Mouse (Mus musculus) liver, embryonic 11.5 days (tissue): ENCODE measurements around the gene Tmem208. TPM values are rescaled to one million over a fixed set of nuclear protein-coding genes. Genes with fewer than 3 reads are reported as not detected.
A peak's percentile ranks its signal among the peaks of the same experiment; 100 is the strongest.

Source experiments
- ATAC-seq: fragments of 200-750 bp; cut with Nextera tagmentation; replicated peaks from 2 replicates; pipeline ENCODE4 v1.8.0; 2017; ENCODE audit warnings: moderate number of reproducible peaks, mild to moderate bottlenecking, moderate TSS enrichment, moderate library complexity; ENCODE audit not compliant: low FRiP score
- DNase-seq: peaks from one replicate; pipeline ENCODE4 v3.0.0-alpha.2; 2017; ENCODE audit warnings: low spot score
- H3K27ac ChIP-seq: fragments of 300-500 bp; sonication (generic); 2 replicates; pipeline ENCODE4 v1.5.1; 2014; ENCODE audit warnings: mild to moderate bottlenecking, low read depth, low read length, control low read depth
- H3K27me3 ChIP-seq: fragments of 300-500 bp; sonication (generic); replicated peaks from 2 replicates; pipeline ENCODE4 v1.6.1; 2014; ENCODE audit warnings: low read length, mixed read lengths; ENCODE audit not compliant: control insufficient read depth, insufficient read depth
- H3K36me3 ChIP-seq: fragments of 300-500 bp; sonication (generic); 2 replicates; pipeline ENCODE4 v1.6.1; 2014; ENCODE audit warnings: mild to moderate bottlenecking, low read length, moderate library complexity, mixed read lengths; ENCODE audit not compliant: control insufficient read depth, insufficient read depth
- H3K4me1 ChIP-seq: fragments of 300-500 bp; sonication (generic); replicated peaks from 2 replicates; pipeline ENCODE4 v1.6.1; 2014; ENCODE audit warnings: low read length, mixed read lengths; ENCODE audit not compliant: control insufficient read depth, insufficient read depth
- H3K4me2 ChIP-seq: fragments of 300-500 bp; sonication (generic); 2 replicates; pipeline ENCODE4 v1.6.1; 2014; ENCODE audit warnings: mild to moderate bottlenecking, control low read depth, moderate library complexity
- H3K4me3 ChIP-seq: fragments of 300-500 bp; sonication (generic); 2 replicates; pipeline ENCODE4 v1.5.1; 2014; ENCODE audit warnings: low read depth, low read length, control low read depth
- H3K9ac ChIP-seq: fragments of 300-500 bp; sonication (generic); 2 replicates; pipeline ENCODE4 v1.6.1; 2014; ENCODE audit warnings: low read depth, low read length, control low read depth
- H3K9me3 ChIP-seq: fragments of 300-500 bp; sonication (generic); 2 replicates; pipeline ENCODE4 v1.6.1; 2016; ENCODE audit warnings: low read length, inconsistent platforms, mixed read lengths; ENCODE audit not compliant: control insufficient read depth
- WGBS: fragments of 180-500 bp; shearing (Covaris S2); extraction: QIAGEN DNeasy Blood & Tissue Kit; methylation state at CpG from one replicate; pipeline ENCODE4 v1.1.7; 2014; 5-methylcytosine and 5-hydroxymethylcytosine counted together
- polyA plus RNA-seq: library from polyadenylated mRNA; unstranded; fragments of >200 nt; fragmentation: Nextera tagmentation; extraction: Ambion mirVana; gene quantifications from 2 replicates; pipeline ENCODE4 v1.2.1, GENCODE M21; 2014

Tmem208 gene
- polyA plus RNA-seq, 1 experiment from 2014 or later, result 138 TPM

GRCm38 (mm10) chr8:105342768-105343167 lies 16.6 kb downstream of the Tmem208 start:
- no peak overlapping the region for H3K27ac ChIP-seq
- H3K4me2 ChIP-seq, result no peak overlapping the region

DNA sequence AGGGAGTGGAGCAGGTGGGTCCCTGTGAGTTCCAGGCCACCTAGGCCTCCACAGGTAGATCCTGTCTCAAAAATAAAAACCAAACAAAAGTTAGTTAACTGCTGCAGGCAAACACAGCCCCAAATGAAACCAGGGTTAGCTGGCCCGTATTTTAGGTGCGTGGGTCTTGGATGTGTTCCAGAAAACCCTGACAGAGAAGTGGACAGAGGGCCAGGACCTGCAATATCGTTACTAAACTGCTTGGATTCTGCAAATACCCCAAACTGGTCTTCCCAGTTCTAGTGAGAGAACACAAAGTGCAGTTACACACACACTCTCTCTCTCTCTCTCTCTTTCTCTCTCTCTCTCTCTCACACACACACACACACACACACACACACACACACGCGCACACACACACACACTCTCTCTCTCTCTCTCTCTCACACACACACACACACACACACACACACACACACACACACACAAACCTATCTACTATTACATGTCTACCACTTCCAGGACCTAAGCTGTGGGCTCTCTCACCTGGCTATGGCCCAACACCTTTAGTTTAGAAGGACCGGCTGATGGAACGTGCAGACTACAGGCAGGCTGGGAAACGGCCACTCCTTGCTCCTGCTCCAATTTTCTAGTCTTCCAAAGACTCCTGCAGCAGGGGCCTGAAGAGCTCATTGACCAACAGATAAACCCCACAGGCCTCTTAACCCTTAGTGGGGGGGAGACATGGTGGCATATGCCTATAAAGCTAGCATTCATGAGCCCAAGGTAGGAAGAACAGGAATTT lies 17.8 kb downstream of the Tmem208 start:
- H3K27ac ChIP-seq, result no peak overlapping the region
- 69% methylated on average over 6 of the region's 8 CpGs for WGBS
- peaks cover 7% of the 10 kb centered on the region for H3K27me3 ChIP-seq
- no peaks in the 10 kb centered on the region for H3K9me3 ChIP-seq
- H3K4me3 ChIP-seq, result no peak overlapping the region
- no peak overlapping the region for H3K4me2 ChIP-seq
- H3K4me1 ChIP-seq, result peaks cover 46% of the 10 kb centered on the region
- ATAC-seq (no peak), DNase-seq (no peak)
- no peak overlapping the region for H3K9ac ChIP-seq
- H3K36me3 ChIP-seq, result no peaks in the 10 kb centered on the region

More at GRCm38 (mm10) chr8:105342768-105343167, 16.6 kb downstream of the Tmem208 start:
- ATAC-seq, result no peak
- no peak overlapping the region for H3K9ac ChIP-seq
- no peaks in the 10 kb centered on the region; the same call in 1 of the 2 replicates for H3K27me3 ChIP-seq
- WGBS, result 66% methylated on average over 4 of the region's 4 CpGs
- peaks cover 1% of the 10 kb centered on the region; the same call in 1 of the 2 replicates for H3K36me3 ChIP-seq
- no peaks in the 10 kb centered on the region for H3K9me3 ChIP-seq
- no peak overlapping the region for H3K4me3 ChIP-seq
- DNase-seq, result no peak
- H3K4me1 ChIP-seq, result peaks cover 49% of the 10 kb centered on the region

- Histone ChIP-seq H3K4me3 (0 out of 2 replicates have a peak overlapping the region, but pooled peaks have one; percentile 57), H3K27me3 (peaks cover 20% of the 10 kb centered on the region)
- no peak for DNase-seq
These were observed 19.2 kb downstream of the Tmem208 start for GRCm38 (mm10) chr8:105345061-105345975.

GRCm38 (mm10) chr8:105346611-105347427 lies 20.7 kb downstream of the Tmem208 start:
- Histone ChIP-seq H3K9me3 (no peaks in the 10 kb centered on the region), H3K27ac (peak overlapping the region; percentile 21; the same call in 1 of the 2 replicates)

More at GRCm38 (mm10) chr8:105345061-105345975, 19.2 kb downstream of the Tmem208 start:
- ATAC-seq, result no peak
- Histone ChIP-seq H3K9me3 (no peaks in the 10 kb centered on the region), H3K9ac (no peak overlapping the region), H3K36me3 (no peaks in the 10 kb centered on the region), H3K4me1 (peaks cover 36% of the 10 kb centered on the region), H3K4me2 (peak overlapping the region; percentile 83), H3K27ac (peak overlapping the region; percentile 6; the same call in 1 of the 2 replicates)
- 41% methylated on average over 7 of the region's 7 CpGs for WGBS

DNA sequence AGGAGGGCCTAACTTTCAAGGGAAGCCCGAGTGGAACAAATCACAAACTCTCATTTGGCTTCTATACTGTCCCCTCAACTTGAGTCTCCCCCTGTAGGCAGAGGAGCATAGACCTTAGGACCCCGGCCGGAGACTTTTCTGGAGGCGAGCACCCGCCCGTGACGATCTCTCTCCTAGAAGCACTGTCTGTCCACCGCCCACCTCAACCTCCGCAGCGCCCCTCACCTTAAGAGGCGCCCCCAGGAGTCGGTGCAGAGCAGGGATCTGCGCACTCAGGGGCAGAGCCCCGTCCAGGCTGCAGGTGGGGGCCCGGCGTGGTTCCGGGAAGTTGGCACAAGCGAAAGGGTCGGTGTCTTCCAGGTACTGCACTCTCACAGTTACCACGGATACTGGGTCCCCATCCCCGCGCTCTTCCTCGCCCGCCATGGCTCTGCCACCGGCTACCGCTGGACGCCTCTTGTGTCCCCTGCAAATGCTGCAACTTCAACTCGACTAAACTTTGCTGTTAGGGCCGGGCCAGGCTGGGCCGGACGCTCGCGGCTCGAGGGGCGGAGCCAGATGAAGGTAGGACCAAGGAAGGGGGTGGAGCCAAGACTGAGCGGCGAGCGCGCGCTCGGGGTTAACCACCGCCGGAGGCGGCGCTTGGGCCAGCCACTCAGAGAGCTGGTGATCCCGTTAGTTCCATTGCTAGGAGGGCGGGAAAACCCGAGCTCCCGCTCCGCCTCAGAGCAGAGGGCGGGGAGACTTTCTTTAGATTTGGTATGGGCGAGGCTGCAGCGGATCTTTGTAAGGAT lies 21.5 kb downstream of the Tmem208 start, which contains the start of gene Fhod1:
Gene Fhod1, minus strand, starts transcription at position 526 of the 794 bp plus-strand sequence.
- Histone ChIP-seq H3K4me1 (peaks cover 26% of the 10 kb centered on the region), H3K27me3 (peaks cover 29% of the 10 kb centered on the region), H3K36me3 (no peaks in the 10 kb centered on the region), H3K4me2 (peak within 1 kb of the TSS; percentile 83), H3K4me3 (peak within 1 kb of the TSS; percentile 57), H3K9ac (peak within 1 kb of the TSS; percentile 49), H3K27ac (peak within 1 kb of the TSS; percentile 21), H3K9me3 (no peaks in the 10 kb centered on the region)
- DNase-seq (peak; percentile 91), ATAC-seq (peak; percentile 90)
- under 1% methylated on average over 53 of the region's 53 CpGs for WGBS

More at GRCm38 (mm10) chr8:105346611-105347427, 20.7 kb downstream of the Tmem208 start:
- Histone ChIP-seq H3K4me1 (peaks cover 26% of the 10 kb centered on the region), H3K4me3 (peak overlapping the region; percentile 57), H3K9ac (peak overlapping the region; percentile 49), H3K27me3 (peaks cover 29% of the 10 kb centered on the region), H3K4me2 (peak overlapping the region; percentile 83), H3K36me3 (no peaks in the 10 kb centered on the region)
- 4% methylated on average over 34 of the region's 34 CpGs for WGBS
- ATAC-seq (peak; percentile 22; the same call in 1 of the 2 replicates), DNase-seq (peak; percentile 64)

DNA sequence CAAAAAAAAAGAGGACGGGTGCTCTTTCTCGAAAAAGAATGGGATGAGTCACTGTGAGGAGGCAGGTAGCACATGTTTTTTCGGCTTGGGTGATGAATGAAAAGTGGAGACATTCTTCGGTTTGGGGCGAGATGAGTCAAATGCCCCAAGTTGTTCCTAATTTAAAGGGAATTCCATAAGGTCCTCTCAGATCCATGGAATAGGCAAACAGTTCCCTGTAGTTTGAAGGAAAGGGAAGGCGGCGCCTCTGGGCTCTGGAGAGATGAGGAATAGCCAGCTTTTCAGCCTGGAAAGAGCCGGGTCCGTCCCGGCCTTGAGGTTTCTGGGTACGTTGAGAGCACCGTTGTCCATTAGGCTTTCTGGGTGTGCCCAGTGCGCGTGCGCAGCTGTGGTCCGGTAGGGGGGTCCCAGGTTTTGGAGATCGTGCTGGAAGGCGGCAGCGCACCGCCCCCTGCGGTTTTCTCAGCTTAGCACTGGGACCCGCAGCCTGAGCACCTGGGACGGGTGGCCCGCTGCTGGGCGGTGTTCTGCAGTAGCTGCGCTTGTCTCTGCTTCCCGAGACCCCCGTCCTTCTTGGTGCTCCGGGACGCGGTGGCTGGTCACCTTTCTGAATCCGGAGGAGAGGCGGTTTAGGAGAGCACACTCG lies 22.4 kb downstream of the Tmem208 start, which contains the start of gene Slc9a5:
Gene Slc9a5, plus strand, starts transcription at position 394 of the 646 bp plus-strand sequence.
- Histone ChIP-seq H3K27ac (peak within 1 kb of the TSS; percentile 17), H3K36me3 (no peaks in the 10 kb centered on the region), H3K4me1 (peaks cover 26% of the 10 kb centered on the region), H3K9ac (peak within 1 kb of the TSS; percentile 49), H3K27me3 (peaks cover 29% of the 10 kb centered on the region), H3K4me3 (peak within 1 kb of the TSS; percentile 57), H3K9me3 (no peaks in the 10 kb centered on the region), H3K4me2 (peak within 1 kb of the TSS; percentile 83)
- ATAC-seq, result no peak
- WGBS, result under 1% methylated on average over 34 of the region's 34 CpGs
- peak; percentile 64 for DNase-seq

DNA sequence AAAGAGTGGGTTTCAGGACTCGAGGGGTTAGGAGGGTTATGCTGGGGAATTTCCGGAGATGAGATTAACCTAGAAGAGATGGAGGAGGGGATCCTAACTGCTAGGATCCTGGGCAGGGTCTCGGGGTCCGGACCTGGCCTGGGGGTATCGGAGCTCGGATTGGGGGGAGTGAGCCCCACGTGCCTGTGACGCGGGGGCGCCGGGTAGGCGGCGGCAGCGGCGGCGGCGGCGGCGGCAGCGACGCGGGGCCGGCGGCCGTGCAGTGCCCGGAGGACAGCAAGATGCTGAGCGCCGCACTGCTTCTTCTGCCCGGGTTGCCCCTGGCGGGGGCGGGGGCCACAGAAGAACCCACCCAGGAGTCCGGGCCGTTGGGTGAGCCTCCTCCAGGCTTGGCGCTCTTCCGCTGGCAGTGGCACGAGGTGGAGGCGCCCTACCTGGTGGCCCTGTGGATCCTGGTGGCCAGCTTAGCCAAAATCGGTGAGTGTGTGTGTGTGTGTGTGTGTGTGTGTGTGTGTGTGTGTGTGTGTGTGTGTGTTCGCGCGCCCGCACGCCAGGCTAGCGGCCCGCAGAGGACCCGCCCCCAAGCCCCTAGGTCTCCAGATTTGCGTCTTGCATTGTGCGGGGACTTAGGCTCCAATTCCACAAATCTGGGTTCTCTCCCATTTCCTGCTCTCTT lies 23.1 kb downstream of the Tmem208 start:
- H3K36me3 ChIP-seq, result no peaks in the 10 kb centered on the region
- no peak for DNase-seq
- peak overlapping the region; percentile 43 for H3K9ac ChIP-seq
- peak overlapping the region; percentile 57 for H3K4me3 ChIP-seq
- ATAC-seq, result no peak
- H3K4me2 ChIP-seq, result peak overlapping the region; percentile 83
- peaks cover 29% of the 10 kb centered on the region for H3K27me3 ChIP-seq
- no peak overlapping the region for H3K27ac ChIP-seq
- H3K9me3 ChIP-seq, result no peaks in the 10 kb centered on the region
- WGBS, result 2% methylated on average over 45 of the region's 48 CpGs
- peaks cover 26% of the 10 kb centered on the region for H3K4me1 ChIP-seq
